Mouse (Mus musculus): ENCODE data around the gene Psen2. TPM values are rescaled to one million over a fixed set of nuclear protein-coding genes. Genes with fewer than 3 reads are reported as not detected.

The Psen2 gene
- total RNA-seq, 4 experiments from 2014 or later, result 19.5 to 21.7 (median 20.9) TPM

- no peak for DNase-seq (ENCODE audit: low spot score in 2 of 2)
These were observed 84.9 kb downstream of the Psen2 start for GRCm38 (mm10) chr1:180178340-180178739.

Other genes with a start within 250 kb of the Psen2 start
- gene Coq8a, start 63.8 kb downstream of the Psen2 start, total RNA-seq (2022), result 10 to 100 TPM; 59.6 to 79.0 (median 61.8) TPM
- gene Itpkb, start 67.0 kb upstream of the Psen2 start, total RNA-seq (2022), result 10 to 100 TPM; 19.7 to 26.2 (median 21.4) TPM
- gene Stum, start 220.1 kb upstream of the Psen2 start, total RNA-seq (2022), result 100 to 1,000 TPM; 139 to 156 (median 147) TPM